Mouse (Mus musculus): ENCODE data around the gene Olfr427.
"Not testable (repeated sequence)": the region's sequence is repeated elsewhere in the genome, so short reads cannot be mapped to it uniquely, and the experiment has no call there.

Olfr427 gene

GRCm38 (mm10) chr1:174096591-174096990 is at the start of gene Olfr427:
Gene Olfr427 (plus strand): TSS chr1:174096891.
- DNase-seq (ENCODE audit: low spot score): no peak

DNA sequence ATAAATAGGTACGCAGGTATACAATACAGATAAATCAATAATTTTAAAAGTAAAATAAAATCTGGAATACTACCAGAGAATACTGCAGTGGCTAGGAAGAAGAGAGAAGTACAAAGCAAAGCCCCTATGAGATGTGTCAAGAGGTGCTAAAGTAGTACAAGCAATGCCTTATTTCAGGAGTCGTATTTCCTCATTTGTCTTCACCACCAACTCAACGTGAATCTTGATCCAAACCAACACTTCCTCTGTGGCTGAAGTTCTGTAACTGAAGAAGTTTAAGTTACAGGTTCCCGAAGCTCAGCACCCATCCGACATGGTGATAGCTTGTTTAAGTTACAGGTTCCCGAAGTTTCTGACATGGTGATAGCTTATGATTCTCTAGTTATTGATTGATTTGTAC is 48.5 kb upstream of the Olfr427 start:
- not testable (repeated sequence) for DNase-seq (ENCODE audit: low spot score)

DNA sequence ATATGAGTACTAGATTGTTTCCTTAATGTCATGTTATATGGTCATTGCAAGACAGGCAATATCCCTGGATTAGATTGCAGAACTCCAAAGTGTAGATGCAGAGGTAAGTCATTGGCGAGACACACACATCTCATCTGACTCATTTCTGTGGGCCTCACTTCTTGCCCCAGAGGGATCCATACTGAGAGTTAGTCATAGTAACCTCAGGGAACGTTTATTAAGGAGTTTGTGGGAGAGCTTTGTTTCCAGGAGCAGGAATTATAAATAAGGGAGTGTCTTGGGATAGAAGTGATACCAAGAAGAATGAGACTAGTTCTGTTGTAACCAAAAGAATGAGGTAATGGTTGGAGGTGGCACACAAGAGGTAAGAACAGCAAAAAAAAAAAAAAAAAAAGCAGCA is 47.8 kb upstream of the Olfr427 start, which contains the start of gene Olfr432:
Gene Olfr432, plus strand, starts transcription at position 313 of the 400 bp plus-strand sequence.
- DNase-seq (ENCODE audit: low spot score): no peak

GRCm38 (mm10) chr1:174049357-174049756 is 47.3 kb upstream of the Olfr427 start:
- DNase-seq (ENCODE audit: low spot score): not testable (repeated sequence)

GRCm38 (mm10) chr1:174050532-174050931 is 46.2 kb upstream of the Olfr427 start:
- no peak for DNase-seq (ENCODE audit: low spot score)

DNA sequence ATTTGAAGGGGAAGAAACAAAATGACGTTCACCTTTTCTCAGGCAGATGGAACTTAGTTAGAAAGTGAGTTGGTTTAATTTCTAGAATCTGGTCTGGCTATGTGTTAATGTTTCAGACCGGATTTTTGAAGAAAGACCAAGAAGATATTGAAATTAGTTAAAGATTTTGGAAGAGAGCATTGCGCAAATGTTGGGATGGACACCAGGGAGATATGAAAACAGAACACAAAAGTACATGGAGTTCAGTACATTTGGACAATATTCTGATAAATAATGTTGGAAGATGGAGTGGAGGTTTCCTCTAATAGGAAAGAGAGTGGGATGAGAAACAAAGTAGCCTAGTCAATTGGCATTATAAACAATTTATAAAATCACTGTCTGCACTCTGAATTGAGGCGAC is 45.2 kb upstream of the Olfr427 start:
- no peak for DNase-seq (ENCODE audit: low spot score)

GRCm38 (mm10) chr1:174051931-174052536 is 44.7 kb upstream of the Olfr427 start:
- DNase-seq (ENCODE audit: low spot score): no peak

DNA sequence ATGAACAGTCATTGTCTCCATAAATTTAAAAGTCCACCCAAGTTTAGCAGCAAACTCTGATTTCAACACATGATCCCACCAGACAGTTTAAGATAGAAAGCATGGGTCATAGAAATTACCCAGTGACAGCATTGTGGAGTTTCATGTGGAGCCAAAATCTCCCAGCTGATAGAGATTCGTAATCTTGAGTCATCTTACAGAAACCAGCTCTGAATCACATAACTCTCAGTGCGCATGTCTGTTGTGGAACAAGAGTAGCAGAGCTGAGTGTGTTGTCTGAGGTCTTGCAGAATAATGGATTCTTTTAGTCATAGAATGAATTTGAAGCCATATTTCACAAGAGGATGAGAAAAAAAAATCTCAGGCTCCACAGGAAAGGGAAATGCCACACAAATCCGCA is 43.7 kb upstream of the Olfr427 start:
- DNase-seq (ENCODE audit: low spot score): no peak

DNA sequence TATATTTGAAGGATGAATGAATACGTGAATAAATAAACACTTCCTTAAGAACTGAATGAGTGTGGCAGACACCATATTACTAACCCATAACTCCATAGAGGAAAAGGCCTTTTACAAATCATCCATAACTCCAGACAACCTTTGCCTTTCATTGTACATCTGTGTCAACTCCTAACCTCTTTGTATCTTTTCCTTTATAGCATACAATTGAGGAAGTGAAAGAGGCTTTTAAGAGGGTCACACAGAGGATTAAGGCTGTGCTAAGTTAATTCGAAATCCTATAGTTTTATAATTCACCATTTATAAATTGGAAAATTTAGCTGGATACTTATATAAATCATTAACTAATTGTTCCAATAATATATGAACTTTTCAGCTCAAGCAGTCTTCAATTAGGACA is 41.4 kb upstream of the Olfr427 start:
- DNase-seq (ENCODE audit: low spot score): no peak

GRCm38 (mm10) chr1:174066305-174066704 is 30.4 kb upstream of the Olfr427 start, which contains the start of gene Olfr430:
Gene Olfr430 (plus strand): TSS chr1:174066605.
- DNase-seq (ENCODE audit: low spot score): no peak

DNA sequence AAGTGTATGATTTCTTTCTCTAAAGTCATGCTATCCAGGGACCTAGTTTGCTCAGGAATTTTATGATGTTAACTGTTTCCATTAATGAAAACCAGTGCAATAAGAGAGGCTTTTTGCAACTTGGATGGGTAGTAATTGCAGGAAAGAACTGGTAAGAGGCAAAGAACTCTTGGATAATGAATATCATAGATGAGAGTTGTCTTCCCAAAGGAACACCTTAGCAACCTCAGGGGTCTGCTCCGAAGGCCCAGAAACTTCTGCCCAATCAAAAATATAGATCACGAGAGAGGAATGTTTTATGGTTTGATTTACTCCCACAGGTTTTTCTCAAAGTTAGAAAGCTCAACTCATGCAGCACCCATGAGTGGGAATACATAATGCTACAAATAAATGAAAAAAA is 12.7 kb upstream of the Olfr427 start, which contains the start of gene Olfr429:
Gene Olfr429, plus strand, starts transcription at position 301 of the 400 bp plus-strand sequence.
- no peak for DNase-seq (ENCODE audit: low spot score)

GRCm38 (mm10) chr1:174103735-174104134 is 7.0 kb downstream of the Olfr427 start:
- no peak for DNase-seq (ENCODE audit: low spot score)

DNA sequence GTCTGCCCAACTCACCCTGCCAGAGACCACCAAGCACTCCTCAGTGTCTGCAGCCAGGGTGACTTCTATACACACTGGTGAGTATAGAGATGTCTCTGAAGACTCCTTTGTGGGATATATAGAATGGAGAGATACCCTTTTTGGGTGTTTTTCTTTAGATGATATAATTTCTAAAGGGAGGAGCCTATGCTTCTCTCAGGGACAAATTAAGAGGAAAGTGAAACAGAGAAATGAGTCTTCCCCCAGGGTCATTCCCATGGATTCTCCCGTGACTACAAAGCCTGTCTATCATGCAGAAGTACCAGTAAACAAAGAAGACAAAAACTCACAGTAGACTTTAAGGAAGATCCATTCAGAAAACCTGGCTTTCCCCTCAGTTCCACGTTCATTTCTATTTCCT is 24.4 kb downstream of the Olfr427 start, which contains the start of gene Olfr231:
Gene Olfr231, minus strand, starts transcription at position 101 of the 400 bp plus-strand sequence.
- DNase-seq (ENCODE audit: low spot score): no peak

DNA sequence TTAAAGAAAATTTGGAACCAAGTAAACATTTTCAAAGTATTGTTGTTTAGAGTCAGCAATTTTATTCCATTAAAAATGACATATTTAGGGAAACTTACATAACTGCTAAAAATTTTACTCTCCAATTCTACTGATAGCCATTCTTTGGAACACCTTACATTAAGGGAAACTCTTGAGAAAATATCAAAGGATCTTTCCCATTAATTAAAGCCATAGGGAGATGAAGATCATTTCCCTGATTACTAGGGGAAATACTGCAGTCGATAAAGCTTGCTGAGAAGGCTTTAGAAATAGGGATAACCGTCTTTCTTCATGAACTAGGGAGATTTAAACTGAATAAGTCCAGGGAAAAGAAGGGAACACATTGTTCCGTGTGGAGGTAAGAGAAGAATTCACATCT is 34.5 kb downstream of the Olfr427 start, which contains the start of gene Olfr424:
Gene Olfr424, plus strand, starts transcription at position 301 of the 400 bp plus-strand sequence.
- no peak for DNase-seq (ENCODE audit: low spot score)

DNA sequence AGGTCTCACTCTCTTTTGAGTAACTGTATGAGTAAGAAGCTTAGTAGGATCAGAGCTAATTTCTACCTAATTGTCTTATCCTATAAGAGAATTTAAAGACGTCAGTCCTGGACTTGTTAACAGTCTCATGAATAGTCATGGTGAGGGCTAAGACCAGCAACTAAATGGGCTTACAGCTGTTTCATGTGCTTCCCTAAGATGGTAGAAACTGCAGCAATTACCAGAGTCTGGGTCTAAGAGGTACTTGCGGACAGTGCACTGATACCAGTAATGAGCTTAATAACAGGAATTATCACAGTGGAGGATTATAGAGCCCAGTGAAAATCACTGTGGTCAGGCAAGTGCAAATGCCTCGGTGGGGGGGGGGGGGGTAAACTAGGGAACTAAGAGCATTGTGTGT is 35.3 kb downstream of the Olfr427 start:
- DNase-seq (ENCODE audit: low spot score): no peak

DNA sequence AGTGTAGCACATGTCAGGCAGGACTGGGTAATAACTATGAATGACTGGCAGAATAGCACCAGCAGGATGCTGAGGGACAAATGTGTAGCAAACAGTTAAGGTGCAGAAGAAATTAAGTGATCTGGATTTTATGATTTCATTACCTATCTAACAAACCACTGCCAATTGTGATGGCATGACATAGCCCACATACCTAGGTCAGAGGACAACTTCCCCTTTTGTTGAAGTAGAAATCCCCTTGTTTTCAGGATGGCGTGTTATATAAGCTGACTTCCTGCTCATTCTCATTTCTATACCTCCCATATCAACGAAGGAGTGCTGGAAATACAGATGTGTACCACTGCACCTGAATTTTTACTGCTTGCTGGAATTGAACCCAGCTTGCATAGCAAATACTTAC is 44.7 kb downstream of the Olfr427 start:
- DNase-seq (ENCODE audit: low spot score): no peak

- no peak for DNase-seq (ENCODE audit: low spot score)
Observed at GRCm38 (mm10) chr1:174146696-174147095, 50.0 kb downstream of the Olfr427 start.

- DNase-seq (ENCODE audit: low spot score): no peak
Observed at GRCm38 (mm10) chr1:174149289-174149688, 52.6 kb downstream of the Olfr427 start.

All from urinary bladder, postnatal 10 days (tissue).